Mouse (Mus musculus) Muller cell, postnatal 12 days (primary cell): ENCODE results near the gene Dab1.

ENCODE experiments used
- DNase-seq: peaks from one replicate; pipeline ENCODE4 v3.0.0-alpha.2; 2015; ENCODE audit errors: inconsistent ontology term

Dab1 gene

DNA sequence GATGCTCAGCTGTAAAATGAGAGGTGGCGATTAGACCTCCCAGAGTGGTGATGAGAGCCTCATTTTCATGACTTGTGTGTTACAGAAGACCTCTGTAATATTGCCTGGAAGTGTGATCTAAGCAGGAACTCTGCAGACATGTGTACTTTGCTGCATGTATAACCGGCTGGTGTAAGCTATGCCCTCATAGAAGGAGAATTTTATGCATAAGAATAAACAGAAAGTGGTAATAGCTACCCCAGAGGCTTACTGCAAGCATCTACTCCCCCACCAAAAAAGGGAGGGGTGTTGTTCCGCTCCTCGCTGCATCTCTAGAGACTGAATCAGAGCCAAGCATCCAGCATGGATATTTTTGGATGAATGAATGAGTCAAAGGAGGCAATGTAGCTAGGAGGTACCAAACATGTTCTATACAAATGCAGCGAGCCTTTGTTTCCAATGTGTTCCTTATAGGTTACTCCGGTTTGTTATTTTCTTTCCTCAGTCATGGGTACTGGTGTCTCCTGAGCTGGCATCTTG lies 1104.4 kb downstream of the Dab1 start:
- no peak for DNase-seq

DNA sequence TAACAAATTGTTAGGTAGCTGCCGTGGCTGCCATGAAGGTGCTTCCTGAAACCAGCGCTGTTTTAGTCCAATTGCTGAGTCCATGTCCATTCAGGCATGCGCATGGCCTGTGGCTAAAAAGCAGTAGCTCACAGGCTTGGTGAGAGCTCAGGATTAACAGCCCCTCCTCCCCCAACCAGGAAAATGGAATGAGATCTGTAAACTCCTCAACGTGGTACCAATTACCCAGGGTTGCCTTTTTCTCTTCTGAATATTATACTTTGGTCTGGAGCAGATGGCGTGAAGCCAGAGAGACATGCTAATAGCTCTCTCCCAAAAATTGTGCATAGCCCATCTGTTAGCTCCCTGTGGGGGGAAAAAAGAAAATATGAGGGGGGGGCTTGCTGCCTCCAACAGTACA lies 1105.1 kb downstream of the Dab1 start:
- DNase-seq = no peak

DNA sequence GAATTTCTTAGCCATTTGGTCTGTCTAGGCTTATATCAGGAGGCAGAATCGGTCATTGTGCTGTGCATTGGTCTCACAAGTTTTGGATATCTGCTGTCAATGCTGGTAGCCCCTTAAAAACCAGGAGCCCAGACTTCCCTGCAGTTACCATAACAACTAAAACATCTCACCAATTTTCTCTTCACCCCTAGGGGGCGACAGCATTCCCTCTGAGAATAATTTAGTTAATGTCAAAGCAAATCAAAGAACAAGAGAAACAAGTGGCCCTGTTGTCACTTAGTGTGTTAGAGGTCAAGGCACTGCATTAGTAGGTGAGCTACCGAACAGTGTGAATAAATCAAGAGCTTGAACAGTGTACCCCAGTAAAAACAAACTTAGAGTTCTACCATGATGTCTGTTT lies 1106.5 kb downstream of the Dab1 start:
- DNase-seq = no peak

DNA sequence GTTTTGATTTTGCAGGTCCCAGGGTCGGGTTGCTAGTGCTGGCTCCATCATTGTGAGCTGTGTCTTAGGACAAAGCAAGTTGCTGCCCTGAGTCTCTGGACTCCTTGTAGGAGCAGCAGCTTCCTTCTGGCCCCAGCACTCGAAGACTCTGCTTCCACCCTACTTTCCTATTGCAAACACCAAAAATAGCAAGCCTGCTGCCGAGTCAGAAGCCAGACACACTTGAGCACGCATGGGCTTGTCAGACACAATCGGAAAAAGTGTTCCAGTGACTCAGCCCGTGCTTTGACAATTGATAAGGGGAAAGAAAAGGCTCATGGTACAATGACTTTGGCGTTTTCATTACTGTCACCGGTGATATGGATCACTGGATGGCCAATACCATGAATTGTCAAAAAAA lies 1110.0 kb downstream of the Dab1 start:
- peak; percentile 32 for DNase-seq

DNA sequence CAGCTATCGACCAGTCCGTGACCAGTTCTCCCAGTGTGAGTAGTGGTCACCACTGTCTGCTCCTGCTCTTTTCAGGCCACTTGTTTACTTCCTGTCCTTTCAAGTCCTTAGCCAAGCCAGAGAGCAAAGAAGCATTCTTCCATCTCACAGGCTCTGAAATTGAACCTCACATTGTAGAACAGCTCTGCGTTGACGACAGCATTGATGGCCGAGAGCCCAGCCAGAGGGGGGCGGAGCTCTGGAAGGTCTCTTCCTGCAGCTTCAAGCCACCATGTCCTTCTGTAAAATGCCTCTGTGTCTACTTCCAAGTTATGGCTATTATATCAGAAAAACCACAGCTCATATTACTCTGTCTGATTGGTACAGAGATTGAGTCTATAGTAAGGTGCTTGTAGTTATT lies 1127.3 kb downstream of the Dab1 start:
- peak; percentile 59 for DNase-seq

DNA sequence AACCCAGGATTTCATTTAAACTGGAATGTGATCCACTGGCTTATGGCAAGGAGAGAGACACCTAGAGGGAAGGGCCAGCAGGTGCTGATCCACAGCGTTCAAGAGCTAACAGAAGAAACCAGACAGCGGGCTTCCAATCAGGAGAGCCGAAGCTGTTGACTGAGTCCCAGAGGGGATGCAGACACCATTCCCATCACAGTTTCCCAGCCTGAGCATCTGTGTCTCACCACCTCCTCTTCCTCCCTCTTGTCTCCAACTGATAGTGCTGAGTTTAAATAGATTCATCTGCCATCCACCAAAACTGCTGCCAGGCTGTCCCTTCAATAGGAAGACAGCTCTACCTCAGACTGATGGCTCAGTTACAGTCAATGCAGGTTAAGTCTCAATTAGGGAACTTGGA lies 1134.9 kb downstream of the Dab1 start:
- DNase-seq = no peak

DNA sequence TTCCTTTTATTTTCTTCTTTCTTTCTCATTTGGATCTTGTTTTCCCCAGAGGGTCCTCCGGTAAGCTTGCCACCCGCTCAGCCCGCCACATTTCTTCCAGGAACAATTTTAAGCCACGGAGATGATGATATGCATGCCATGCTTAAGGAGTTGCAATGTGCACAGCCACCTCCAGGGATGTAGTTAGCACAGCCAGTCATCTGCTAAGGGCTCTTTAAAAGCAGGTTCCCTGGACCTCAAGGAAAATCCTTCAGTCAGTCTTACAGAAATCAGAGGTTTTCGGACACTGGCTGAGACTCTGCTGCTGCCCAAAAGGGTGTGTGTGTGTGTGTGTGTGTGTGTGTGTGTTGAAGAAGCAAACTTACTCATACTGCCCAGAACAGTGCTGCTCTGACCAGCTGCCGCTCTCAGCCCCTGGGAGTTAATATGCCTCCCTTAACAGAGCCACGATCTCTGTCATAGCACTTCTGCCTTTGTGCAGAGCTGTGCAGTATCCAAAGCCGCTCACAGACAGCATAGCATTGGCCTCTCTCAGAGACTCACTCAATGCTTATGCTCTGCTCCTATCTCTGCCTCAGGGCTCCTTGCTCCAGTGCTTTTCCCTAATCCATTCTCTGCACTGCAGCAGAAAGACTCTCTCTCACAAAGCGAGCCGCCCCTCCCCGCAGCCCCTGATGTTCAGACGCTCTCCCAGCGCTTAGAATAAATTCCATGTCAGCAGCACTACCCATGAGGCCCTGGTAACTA lies 1141.9 kb downstream of the Dab1 start:
- DNase-seq = no peak

DNA sequence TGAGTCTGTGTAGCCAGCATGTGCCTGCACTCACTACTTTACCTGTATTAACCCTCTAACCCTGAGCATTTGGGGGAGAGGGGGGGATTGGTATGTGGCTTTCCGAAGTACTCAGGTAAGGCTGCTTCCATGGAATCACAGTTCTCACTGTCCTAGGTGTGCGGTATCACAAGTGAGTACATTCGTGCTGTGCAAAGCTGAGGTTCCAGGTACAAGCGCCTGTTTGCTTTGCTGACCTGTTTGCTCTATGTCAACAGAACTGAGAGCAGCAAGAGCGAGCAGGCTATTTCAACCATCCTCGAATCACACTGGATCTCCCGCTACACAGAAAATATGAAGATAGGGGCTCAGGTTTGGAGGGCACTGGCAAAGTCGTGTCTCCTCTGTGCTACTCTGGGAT lies 1146.9 kb downstream of the Dab1 start, which contains the start of gene C8b:
TSS of gene C8b (plus strand) at position 253 of the 400 bp plus-strand sequence.
- no peak for DNase-seq

DNA sequence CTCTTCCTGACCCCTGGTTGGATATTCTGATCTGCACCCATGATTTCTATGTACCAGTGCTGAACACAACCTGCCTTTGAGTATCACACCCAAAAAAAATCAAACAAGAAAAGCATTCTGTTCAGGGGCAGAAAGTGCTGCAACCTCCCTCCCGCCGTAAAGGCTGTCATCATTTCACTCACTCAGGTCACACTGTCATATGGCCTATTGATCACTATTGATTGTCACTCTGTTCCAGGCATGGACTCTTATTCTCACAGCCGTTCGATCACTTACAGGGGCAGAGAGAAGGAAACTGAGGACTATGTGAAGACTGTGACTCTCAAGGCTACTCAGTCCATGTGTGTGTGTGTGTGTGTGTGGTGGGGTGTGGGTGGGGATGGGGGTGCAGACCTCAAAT lies 1149.0 kb downstream of the Dab1 start:
- DNase-seq = no peak

DNA sequence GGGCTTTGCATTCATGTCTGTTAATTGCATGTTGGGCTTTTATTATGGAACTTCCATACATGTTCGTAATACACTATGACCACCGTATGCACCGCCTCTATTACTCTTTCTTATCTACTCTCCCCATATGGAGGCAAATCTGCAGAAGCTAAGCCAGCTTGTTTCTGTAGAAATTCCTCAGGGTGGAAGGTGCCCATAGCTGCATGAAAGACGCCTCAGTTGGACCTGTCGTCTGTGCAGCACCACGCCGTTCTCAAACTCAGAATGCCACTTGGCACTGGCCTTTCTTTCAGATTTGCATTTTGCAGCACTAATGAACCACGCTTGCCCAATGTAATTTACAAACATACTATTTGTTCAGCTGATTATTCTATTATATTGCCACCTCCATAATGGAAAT lies 1150.4 kb downstream of the Dab1 start:
- DNase-seq = no peak

DNA sequence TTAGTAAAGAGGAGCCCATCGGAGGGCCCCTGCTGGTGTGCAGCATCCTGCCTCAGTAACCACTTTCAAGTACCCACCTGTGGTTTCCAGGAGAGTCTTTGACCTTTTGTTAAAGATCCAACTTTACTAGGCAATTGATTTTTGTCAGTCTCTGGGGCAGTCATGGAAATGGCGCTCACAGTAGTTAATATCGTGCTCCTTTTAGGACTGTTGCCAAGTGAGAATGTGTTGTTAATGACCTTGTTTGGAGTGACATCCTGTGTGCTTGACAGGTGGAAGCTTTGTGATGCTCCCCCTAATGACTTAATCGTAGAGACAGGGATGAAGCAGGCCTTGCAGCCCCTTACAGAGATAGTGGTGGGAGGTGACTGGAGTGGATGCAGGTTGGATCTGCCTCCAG lies 1151.2 kb downstream of the Dab1 start:
- DNase-seq = no peak

DNA sequence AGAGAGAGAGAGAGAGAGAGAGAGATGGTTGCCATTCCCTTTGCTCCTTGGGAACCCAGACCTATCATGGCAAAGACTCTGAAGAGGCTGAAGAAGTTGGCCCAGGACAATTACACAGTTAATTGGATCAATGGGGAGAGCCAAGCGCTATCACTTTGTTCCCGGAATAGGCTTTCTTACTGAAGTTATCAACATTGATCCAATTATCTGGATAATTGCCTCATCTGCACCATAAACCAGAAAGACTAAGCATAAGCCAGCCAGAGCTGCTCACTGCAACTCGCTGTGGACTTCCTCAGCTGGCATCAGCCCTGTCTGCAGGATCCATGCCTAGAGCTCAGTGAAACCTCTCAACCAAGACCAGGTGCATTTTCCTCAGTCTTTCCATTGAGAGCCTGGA lies 1156.4 kb downstream of the Dab1 start:
- no peak for DNase-seq

DNA sequence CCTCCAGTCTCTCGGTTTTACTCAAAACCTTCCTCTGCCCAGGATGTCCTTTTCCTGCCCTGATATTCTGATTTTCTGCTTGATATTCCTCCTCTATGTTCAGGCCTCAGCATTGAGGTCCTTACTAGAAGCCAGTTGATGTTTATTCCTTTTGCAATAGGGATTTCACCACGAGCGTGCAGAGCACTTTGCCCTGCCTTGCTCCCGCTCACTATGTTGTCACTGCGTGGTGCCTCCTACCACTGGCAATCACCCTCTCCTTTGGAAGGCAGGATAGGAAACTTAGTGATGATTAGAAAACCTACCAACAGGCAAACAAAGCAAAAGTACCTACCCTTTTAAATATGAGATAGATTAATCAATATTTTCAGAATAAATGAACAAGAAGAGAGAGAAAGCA lies 1160.3 kb downstream of the Dab1 start:
- no peak for DNase-seq

DNA sequence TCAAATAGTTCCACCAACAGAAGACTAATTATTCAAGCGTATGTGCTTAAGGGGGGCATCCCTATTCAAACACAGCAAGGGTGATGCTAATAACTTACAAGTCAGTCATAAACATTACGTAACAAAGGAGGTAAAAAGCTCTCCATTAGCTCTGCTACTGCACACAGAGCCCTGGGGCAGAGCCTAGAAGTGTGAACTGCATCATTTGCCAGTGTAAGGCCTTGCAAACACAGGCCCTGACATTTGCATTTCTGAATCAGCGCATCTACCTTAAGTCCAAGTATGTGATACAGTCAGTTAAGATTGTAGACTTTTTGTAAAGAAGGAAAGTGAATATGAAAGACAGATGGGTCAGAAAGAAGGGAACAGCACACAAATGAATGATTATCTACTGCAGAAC lies 1162.3 kb downstream of the Dab1 start:
- no peak for DNase-seq

DNA sequence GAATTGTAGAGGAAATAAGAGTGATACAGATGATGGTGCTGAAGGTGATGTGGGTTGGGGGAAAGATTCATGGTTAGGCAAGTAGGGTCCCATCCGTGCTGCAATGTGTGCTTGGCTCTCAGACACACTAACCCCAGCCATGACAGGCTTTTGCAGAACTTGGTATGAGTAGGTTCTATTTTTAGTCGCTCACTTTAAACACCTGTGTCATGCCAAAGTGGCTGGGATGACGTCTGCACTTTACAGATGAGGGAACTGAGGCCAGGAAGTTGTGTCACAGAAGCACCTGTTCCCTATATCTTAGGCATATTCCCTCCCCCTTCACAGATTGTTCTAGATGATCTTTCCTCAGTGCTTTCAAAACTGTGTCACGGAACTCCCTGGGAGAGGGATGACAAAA lies 1163.2 kb downstream of the Dab1 start:
- no peak for DNase-seq

DNA sequence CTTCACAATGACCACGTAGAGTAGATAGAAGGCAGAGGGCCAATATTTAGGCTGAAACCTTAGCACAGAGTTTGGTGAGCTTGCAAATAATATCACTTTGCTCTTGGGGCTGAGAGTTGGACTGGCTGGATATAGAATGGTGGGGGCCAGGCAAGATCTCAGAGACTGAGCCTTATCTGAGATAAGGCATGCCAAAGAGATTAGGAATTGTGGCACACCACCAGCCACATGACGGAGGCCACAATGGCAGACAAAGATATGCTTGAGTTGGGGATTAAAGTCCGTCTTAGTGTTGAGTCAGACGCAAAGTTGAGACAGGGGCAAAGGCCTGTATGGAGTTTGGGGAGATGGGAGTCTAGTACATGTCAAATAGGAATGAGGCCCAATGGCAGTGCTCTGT lies 1173.0 kb downstream of the Dab1 start:
- no peak for DNase-seq
